Mouse (Mus musculus) layer of hippocampus, adult 9-10 months (tissue): ENCODE results near the gene Hdac8.

Experiments used
- DNase-seq: peaks from one replicate; pipeline ENCODE4 v3.0.0; 2022; ENCODE audit warnings: low spot score

The Hdac8 gene

GRCm38 (mm10) chrX:102339396-102340155 is 165.6 kb downstream of the Hdac8 start:
- DNase-seq, result no peak

GRCm38 (mm10) chrX:102319696-102320095 is 185.5 kb downstream of the Hdac8 start:
- DNase-seq, result no peak

GRCm38 (mm10) chrX:102319252-102319651 is 185.9 kb downstream of the Hdac8 start:
- no peak for DNase-seq

- DNase-seq, result no peak
These were observed 186.4 kb downstream of the Hdac8 start for GRCm38 (mm10) chrX:102318782-102319181.

- DNase-seq, result no peak
These were observed 194.0 kb downstream of the Hdac8 start for GRCm38 (mm10) chrX:102311119-102311518.

GRCm38 (mm10) chrX:102307511-102307910 is 197.6 kb downstream of the Hdac8 start:
- DNase-seq, result no peak

GRCm38 (mm10) chrX:102305806-102306205 is 199.4 kb downstream of the Hdac8 start:
- no peak for DNase-seq

- DNase-seq, result no peak
These were observed 200.2 kb downstream of the Hdac8 start for GRCm38 (mm10) chrX:102304914-102305313.

GRCm38 (mm10) chrX:102302476-102302875 is 202.7 kb downstream of the Hdac8 start:
- no peak for DNase-seq

- no peak for DNase-seq
These were observed 220.3 kb downstream of the Hdac8 start for GRCm38 (mm10) chrX:102284889-102285288.

GRCm38 (mm10) chrX:102262620-102263345 is 242.4 kb downstream of the Hdac8 start:
- DNase-seq, result no peak

- no peak for DNase-seq
These were observed 245.4 kb downstream of the Hdac8 start for GRCm38 (mm10) chrX:102259772-102260171.

- peak; percentile 10 for DNase-seq
These were observed 251.3 kb downstream of the Hdac8 start for GRCm38 (mm10) chrX:102253892-102254291.

- DNase-seq, result no peak
These were observed 253.0 kb downstream of the Hdac8 start, which contains the start of gene Cited1 for GRCm38 (mm10) chrX:102251937-102252860. Gene Cited1, minus strand, starts transcription at chrX:102252181.

- DNase-seq, result no peak
These were observed 253.8 kb downstream of the Hdac8 start for GRCm38 (mm10) chrX:102251221-102251936.

- DNase-seq, result no peak
These were observed 254.3 kb downstream of the Hdac8 start for GRCm38 (mm10) chrX:102250891-102251170.

- DNase-seq, result no peak
These were observed 254.8 kb downstream of the Hdac8 start for GRCm38 (mm10) chrX:102250150-102250890.

GRCm38 (mm10) chrX:102244334-102244733 is 260.8 kb downstream of the Hdac8 start:
- DNase-seq, result no peak
